Mouse (Mus musculus) lung, postnatal 10 days (tissue): ENCODE measurements around the gene Glipr2.

Experiments
- DNase-seq: peaks from one replicate; pipeline ENCODE4 v3.0.0; 2021

Glipr2 gene

GRCm38 (mm10) chr4:44010893-44011292, 53.7 kb downstream of the Glipr2 start:
- DNase-seq: no peak

- DNase-seq: no peak
Measured at GRCm38 (mm10) chr4:44011799-44012198, 54.6 kb downstream of the Glipr2 start.

- DNase-seq: peak; percentile 97
Measured at GRCm38 (mm10) chr4:44012376-44013367, 55.5 kb downstream of the Glipr2 start.

GRCm38 (mm10) chr4:44013391-44014070, 56.3 kb downstream of the Glipr2 start:
- DNase-seq: no peak

GRCm38 (mm10) chr4:44016071-44016470, 58.9 kb downstream of the Glipr2 start:
- DNase-seq: no peak

GRCm38 (mm10) chr4:44016791-44017190, 59.6 kb downstream of the Glipr2 start:
- no peak for DNase-seq

GRCm38 (mm10) chr4:44022323-44022722, 65.1 kb downstream of the Glipr2 start:
- no peak for DNase-seq

- no peak for DNase-seq
Measured at GRCm38 (mm10) chr4:44022766-44023165, 65.6 kb downstream of the Glipr2 start.

GRCm38 (mm10) chr4:44023681-44024080, 66.5 kb downstream of the Glipr2 start:
- no peak for DNase-seq

GRCm38 (mm10) chr4:44024241-44024640, 67.0 kb downstream of the Glipr2 start:
- DNase-seq: no peak

- DNase-seq: no peak
Measured at GRCm38 (mm10) chr4:44025570-44025969, 68.4 kb downstream of the Glipr2 start.
